Mouse (Mus musculus) gastrocnemius, postnatal 10 days (tissue): ENCODE measurements around the gene Gm6588. TPM values are rescaled to one million over a fixed set of nuclear protein-coding genes. Genes with fewer than 3 reads are reported as not detected.
A peak's percentile ranks its signal among the peaks of the same experiment; 100 is the strongest.
"Not testable (repeated sequence)": the region's sequence is repeated elsewhere in the genome, so short reads cannot be mapped to it uniquely, and the experiment has no call there.

ENCODE experiments used
- DNase-seq: peaks from one replicate; pipeline ENCODE4 v3.0.0; 2021; ENCODE audit warnings: mixed read lengths
- long read RNA-seq, 2 experiments: library from polyadenylated mRNA; stranded (forward); transcript quantifications; one replicate each; pipeline ENCODE4 v2.0.0; 2021
- total RNA-seq, 2 experiments: library from RNA; stranded (reverse); gene quantifications; 2 replicates each; pipeline ENCODE4 v1.2.3; 2021

The Gm6588 gene
- total RNA-seq: not detected
- long read RNA-seq, experiment 1: 0 reads
- long read RNA-seq, experiment 2: 0 reads

- no peak for DNase-seq
Measured at GRCm38 (mm10) chr5:112448747-112449440, at the start of gene Gm6588. Gm6588 (plus strand) TSS chr5:112449426.

- DNase-seq: no peak
Measured at GRCm38 (mm10) chr5:112402437-112402836, 46.8 kb upstream of the Gm6588 start.

GRCm38 (mm10) chr5:112406017-112406416, 43.2 kb upstream of the Gm6588 start:
- DNase-seq: no peak

- DNase-seq: no peak
Measured at GRCm38 (mm10) chr5:112409274-112409673, 40.0 kb upstream of the Gm6588 start.

GRCm38 (mm10) chr5:112411072-112411471, 38.2 kb upstream of the Gm6588 start:
- no peak for DNase-seq

- no peak for DNase-seq
Measured at GRCm38 (mm10) chr5:112411514-112412335, 37.5 kb upstream of the Gm6588 start.

GRCm38 (mm10) chr5:112412781-112413180, 36.4 kb upstream of the Gm6588 start:
- not testable (repeated sequence) for DNase-seq

- DNase-seq: no peak
Measured at GRCm38 (mm10) chr5:112416673-112417072, 32.6 kb upstream of the Gm6588 start.

- no peak for DNase-seq
Measured at GRCm38 (mm10) chr5:112418023-112418422, 31.2 kb upstream of the Gm6588 start.

- DNase-seq: no peak
Measured at GRCm38 (mm10) chr5:112419535-112419934, 29.7 kb upstream of the Gm6588 start.

- no peak for DNase-seq
Measured at GRCm38 (mm10) chr5:112426635-112427034, 22.6 kb upstream of the Gm6588 start.

GRCm38 (mm10) chr5:112427283-112427682, 21.9 kb upstream of the Gm6588 start:
- DNase-seq: peak; percentile 81

GRCm38 (mm10) chr5:112428944-112429343, 20.3 kb upstream of the Gm6588 start:
- peak; percentile 64 for DNase-seq

GRCm38 (mm10) chr5:112431120-112431775, 18.0 kb upstream of the Gm6588 start:
- no peak for DNase-seq

- no peak for DNase-seq
Measured at GRCm38 (mm10) chr5:112432033-112432432, 17.2 kb upstream of the Gm6588 start.

- DNase-seq: peak; percentile 76
Measured at GRCm38 (mm10) chr5:112433004-112433403, 16.2 kb upstream of the Gm6588 start.

GRCm38 (mm10) chr5:112438535-112438934, 10.7 kb upstream of the Gm6588 start:
- DNase-seq: no peak

- DNase-seq: no peak
Measured at GRCm38 (mm10) chr5:112453088-112453487, 3.9 kb downstream of the Gm6588 start.

GRCm38 (mm10) chr5:112454966-112455555, 5.8 kb downstream of the Gm6588 start:
- no peak for DNase-seq

GRCm38 (mm10) chr5:112459903-112460302, 10.7 kb downstream of the Gm6588 start:
- DNase-seq: no peak

GRCm38 (mm10) chr5:112466331-112466730, 17.1 kb downstream of the Gm6588 start:
- DNase-seq: no peak

- DNase-seq: no peak
Measured at GRCm38 (mm10) chr5:112468986-112469581, 19.9 kb downstream of the Gm6588 start.
